Mouse (Mus musculus) ES-E14 (cell line): ENCODE results near the gene Usp4.

Experiments
- CHD2 ChIP-seq: IDR thresholded peaks from 2 replicates; pipeline ENCODE4 v1.6.1; 2014; ENCODE audit warnings: mild to moderate bottlenecking, low read depth, low read length, inconsistent platforms
- HCFC1 ChIP-seq: IDR thresholded peaks from 2 replicates; pipeline ENCODE4 v1.6.1; 2012; ENCODE audit warnings: low read length, inconsistent platforms, borderline replicate concordance; ENCODE audit not compliant: insufficient read depth
- MAFK ChIP-seq: IDR thresholded peaks from 2 replicates; pipeline ENCODE4 v1.6.1; 2014; ENCODE audit warnings: mild to moderate bottlenecking, low read depth, low read length, inconsistent platforms; ENCODE audit not compliant: insufficient read depth
- ZC3H11A ChIP-seq: IDR thresholded peaks from 2 replicates; pipeline ENCODE4 v1.6.1; 2012; ENCODE audit warnings: low read depth, mild to moderate bottlenecking, inconsistent platforms, low read length, borderline replicate concordance
- ZNF384 ChIP-seq: IDR thresholded peaks from 2 replicates; pipeline ENCODE4 v1.6.1; 2012; ENCODE audit warnings: low read depth, low read length, inconsistent platforms

GRCm38 (mm10) chr9:108307021-108307807 lies 40.4 kb upstream of the Usp4 start:
- TF ChIP-seq MAFK (no peak), CHD2 (no peak), ZNF384 (no peak), HCFC1 (no peak), ZC3H11A (no peak)
